Mouse (Mus musculus) midbrain, embryonic 13.5 days (tissue): ENCODE results near the gene Cul4a. TPM values are rescaled to one million over a fixed set of nuclear protein-coding genes. Genes with fewer than 3 reads are reported as not detected.
"Not testable (repeated sequence)": the region's sequence is repeated elsewhere in the genome, so short reads cannot be mapped to it uniquely, and the experiment has no call there.

ENCODE experiments used
- ATAC-seq: fragments of 200-750 bp; cut with Nextera tagmentation; 2 replicates; pipeline ENCODE4 v1.8.0; 2017; ENCODE audit warnings: mild to moderate bottlenecking, moderate TSS enrichment, moderate library complexity
- H3K27ac ChIP-seq: fragments of 300-500 bp; sonication (generic); 2 replicates; pipeline ENCODE4 v1.5.1; 2015; ENCODE audit warnings: inconsistent platforms, mild to moderate bottlenecking, moderate library complexity
- H3K27me3 ChIP-seq: fragments of 300-500 bp; sonication (generic); 2 replicates; pipeline ENCODE4 v1.6.1; 2015; ENCODE audit warnings: mild to moderate bottlenecking, inconsistent platforms
- H3K36me3 ChIP-seq: fragments of 300-500 bp; sonication (generic); 2 replicates; pipeline ENCODE4 v1.6.1; 2015; ENCODE audit warnings: mild to moderate bottlenecking, inconsistent platforms
- H3K4me1 ChIP-seq: fragments of 300-500 bp; sonication (generic); replicated peaks from 2 replicates; pipeline ENCODE4 v1.6.1; 2015; ENCODE audit warnings: inconsistent platforms
- H3K4me2 ChIP-seq: fragments of 300-500 bp; sonication (generic); replicated peaks from 2 replicates; pipeline ENCODE4 v1.6.1; 2015; ENCODE audit warnings: moderate library complexity, mild to moderate bottlenecking, inconsistent platforms
- H3K4me3 ChIP-seq: fragments of 300-500 bp; sonication (generic); replicated peaks from 2 replicates; pipeline ENCODE4 v1.5.1; 2015; ENCODE audit warnings: mild to moderate bottlenecking, inconsistent platforms
- H3K9ac ChIP-seq: fragments of 300-500 bp; sonication (generic); replicated peaks from 2 replicates; pipeline ENCODE4 v1.6.1; 2015; ENCODE audit warnings: mild to moderate bottlenecking, inconsistent platforms
- H3K9me3 ChIP-seq: fragments of 300-500 bp; sonication (generic); 2 replicates; pipeline ENCODE4 v1.6.1; 2016; ENCODE audit warnings: mild to moderate bottlenecking, inconsistent platforms
- WGBS: fragments of 180-500 bp; shearing (Covaris S2); methylation state at CpG from one replicate; pipeline ENCODE4 v1.1.7; 2015; 5-methylcytosine and 5-hydroxymethylcytosine counted together
- polyA plus RNA-seq: library from polyadenylated mRNA; unstranded; fragments of >200 nt; fragmentation: Nextera tagmentation; extraction: Ambion mirVana; gene quantifications from 2 replicates; pipeline ENCODE4 v1.2.1, GENCODE M21; 2015

The Cul4a gene
- 69.6 and 76.1 TPM in 2 replicates for polyA plus RNA-seq

DNA sequence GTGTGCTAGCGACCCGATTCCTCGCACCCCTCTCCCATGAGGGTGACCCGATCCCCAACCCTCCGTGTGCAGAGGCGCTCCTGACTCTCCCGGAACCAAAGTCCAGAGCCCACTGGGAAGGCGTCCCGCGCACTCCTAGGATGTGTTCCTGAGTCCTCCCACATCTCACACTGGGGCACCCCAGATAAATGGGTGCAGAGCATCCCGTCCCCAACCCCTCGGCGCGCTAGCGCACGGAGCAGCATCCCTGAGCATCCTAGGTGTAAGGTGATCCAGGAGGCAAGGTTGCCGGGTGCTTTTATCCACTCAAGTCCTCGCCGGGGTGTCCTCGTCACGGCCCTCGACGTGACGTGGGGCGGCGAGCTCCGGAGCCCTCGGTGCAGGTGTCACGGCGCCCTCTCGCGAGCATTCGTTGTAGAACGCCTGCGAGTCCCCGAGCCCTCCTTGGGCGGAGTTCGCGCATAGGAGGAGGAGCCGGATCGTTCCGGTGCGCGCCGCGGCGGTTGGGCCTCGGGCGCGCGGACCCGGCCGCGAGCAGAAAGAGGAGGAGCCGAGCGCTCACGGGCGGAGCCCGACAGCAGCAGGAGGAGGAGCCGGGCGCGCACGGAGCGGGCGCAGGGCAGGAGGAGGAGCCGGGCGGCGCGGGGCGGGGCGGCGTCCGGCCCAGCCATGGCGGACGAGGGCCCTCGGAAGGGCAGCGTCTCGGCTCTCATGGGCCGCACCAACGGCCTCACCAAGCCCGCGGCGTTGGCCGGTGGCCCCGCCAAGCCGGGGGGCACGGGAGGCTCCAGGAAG lies at the start of gene Cul4a, which contains the start of gene Pcid2:
Cul4a (plus strand) TSS at position 535 of the 795 bp plus-strand sequence.
Pcid2 (minus strand) TSS at position 373 of the 795 bp plus-strand sequence.
- H3K4me1 ChIP-seq: peaks cover 30% of the 10 kb centered on the region
- peak within 1 kb of the TSS; percentile 96 for H3K9ac ChIP-seq
- no peaks in the 10 kb centered on the region for H3K9me3 ChIP-seq
- H3K36me3 ChIP-seq: peaks cover 14% of the 10 kb centered on the region
- WGBS: under 1% methylated on average over 74 of the region's 87 CpGs
- no peaks in the 10 kb centered on the region for H3K27me3 ChIP-seq
- peak within 1 kb of the TSS; percentile 94 for H3K27ac ChIP-seq
- peak within 1 kb of the TSS; percentile 97 for H3K4me3 ChIP-seq
- H3K4me2 ChIP-seq: peak within 1 kb of the TSS; percentile 86
- ATAC-seq: peak; percentile 94

DNA sequence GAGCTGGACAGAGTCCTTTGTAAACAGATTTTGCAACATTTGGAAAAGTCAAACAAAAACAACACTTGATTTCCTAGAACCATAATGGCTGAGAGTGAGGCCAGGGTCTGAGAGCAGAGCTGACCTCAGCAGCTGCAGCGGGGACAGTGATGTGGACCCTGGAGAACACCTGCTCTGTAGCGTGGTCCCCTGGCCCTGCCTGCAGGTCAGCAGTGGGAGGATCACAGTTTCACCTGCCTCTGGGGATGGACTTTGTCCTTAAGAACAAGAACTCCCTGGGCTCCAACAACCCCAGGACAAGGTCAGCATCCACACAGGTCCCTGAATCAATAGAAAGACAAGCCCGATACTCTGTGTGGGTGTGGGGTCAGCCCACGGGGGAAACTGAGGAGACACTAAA lies 48.1 kb upstream of the Cul4a start:
- Histone ChIP-seq H3K4me1 (no peaks in the 10 kb centered on the region), H3K27ac (no peak overlapping the region), H3K4me2 (no peak overlapping the region), H3K27me3 (no peaks in the 10 kb centered on the region), H3K9me3 (no peaks in the 10 kb centered on the region), H3K36me3 (no peaks in the 10 kb centered on the region), H3K9ac (no peak overlapping the region), H3K4me3 (no peak overlapping the region)
- no peak for ATAC-seq
- 88% methylated on average over 4 of the region's 4 CpGs for WGBS

GRCm38 (mm10) chr8:13060441-13061150 lies 44.8 kb upstream of the Cul4a start, which contains the start of gene Proz:
Proz (plus strand) TSS chr8:13060914.
- Histone ChIP-seq H3K9me3 (no peaks in the 10 kb centered on the region), H3K27ac (no peak within 1 kb of the TSS), H3K36me3 (no peaks in the 10 kb centered on the region), H3K27me3 (no peaks in the 10 kb centered on the region), H3K4me1 (no peaks in the 10 kb centered on the region), H3K9ac (no peak within 1 kb of the TSS), H3K4me2 (no peak within 1 kb of the TSS), H3K4me3 (no peak within 1 kb of the TSS)
- WGBS: 84% methylated on average over 17 of the region's 17 CpGs
- ATAC-seq: no peak

GRCm38 (mm10) chr8:13063112-13063511 lies 42.3 kb upstream of the Cul4a start:
- WGBS: 82% methylated on average over 16 of the region's 16 CpGs
- H3K4me2 ChIP-seq: no peak overlapping the region
- H3K9me3 ChIP-seq: no peaks in the 10 kb centered on the region
- H3K9ac ChIP-seq: no peak overlapping the region
- no peaks in the 10 kb centered on the region for H3K4me1 ChIP-seq
- ATAC-seq: no peak
- no peak overlapping the region for H3K27ac ChIP-seq
- H3K4me3 ChIP-seq: no peak overlapping the region
- H3K27me3 ChIP-seq: no peaks in the 10 kb centered on the region
- no peaks in the 10 kb centered on the region for H3K36me3 ChIP-seq

DNA sequence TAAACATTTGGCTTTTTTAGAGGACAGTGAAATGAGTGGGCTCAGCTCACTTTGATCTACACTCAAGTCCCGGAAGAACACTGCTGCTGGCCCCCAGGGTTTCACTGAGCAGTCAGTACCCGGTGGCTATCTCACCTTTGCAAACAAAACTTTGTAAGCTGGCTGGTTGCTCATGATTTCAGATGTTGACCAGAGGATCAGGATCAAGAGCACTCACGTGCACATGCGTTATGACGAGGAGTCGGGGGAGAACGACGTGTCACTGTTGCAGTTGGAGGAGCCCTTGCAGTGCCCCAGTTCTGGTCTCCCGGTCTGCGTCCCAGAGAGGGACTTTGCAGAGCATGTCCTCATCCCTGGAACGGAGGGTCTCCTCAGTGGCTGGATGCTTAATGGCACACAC lies 32.2 kb upstream of the Cul4a start:
- Histone ChIP-seq H3K9me3 (no peaks in the 10 kb centered on the region), H3K4me3 (no peak overlapping the region), H3K36me3 (peaks cover 60% of the 10 kb centered on the region), H3K4me1 (no peaks in the 10 kb centered on the region), H3K9ac (no peak overlapping the region), H3K27ac (no peak overlapping the region), H3K4me2 (no peak overlapping the region), H3K27me3 (no peaks in the 10 kb centered on the region)
- 93% methylated on average over 11 of the region's 11 CpGs for WGBS
- ATAC-seq: no peak

DNA sequence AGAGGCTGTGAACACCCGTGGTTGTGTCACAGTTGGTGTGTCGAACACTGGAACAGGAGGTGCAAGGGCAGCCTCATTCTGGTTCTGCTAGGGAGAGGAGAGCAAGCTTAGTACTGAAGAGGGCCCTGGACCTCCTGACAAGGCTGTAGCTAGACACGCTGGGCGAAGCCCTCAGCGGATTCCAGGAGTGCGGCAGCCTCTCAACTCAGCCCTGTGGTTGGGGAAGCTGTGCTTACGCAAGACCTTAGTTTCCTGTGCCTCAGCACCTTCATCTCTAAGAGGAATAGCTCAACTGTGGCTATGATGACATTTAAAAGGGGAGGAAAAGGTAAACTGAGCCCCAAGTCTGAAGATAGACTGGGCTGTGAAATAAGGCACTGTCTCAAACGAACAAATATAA lies 30.4 kb upstream of the Cul4a start:
- Histone ChIP-seq H3K36me3 (peaks cover 78% of the 10 kb centered on the region), H3K27me3 (no peaks in the 10 kb centered on the region), H3K4me1 (no peaks in the 10 kb centered on the region), H3K4me3 (no peak overlapping the region), H3K4me2 (no peak overlapping the region), H3K9me3 (no peaks in the 10 kb centered on the region), H3K27ac (no peak overlapping the region), H3K9ac (no peak overlapping the region)
- 96% methylated on average over 8 of the region's 8 CpGs for WGBS
- no peak for ATAC-seq

DNA sequence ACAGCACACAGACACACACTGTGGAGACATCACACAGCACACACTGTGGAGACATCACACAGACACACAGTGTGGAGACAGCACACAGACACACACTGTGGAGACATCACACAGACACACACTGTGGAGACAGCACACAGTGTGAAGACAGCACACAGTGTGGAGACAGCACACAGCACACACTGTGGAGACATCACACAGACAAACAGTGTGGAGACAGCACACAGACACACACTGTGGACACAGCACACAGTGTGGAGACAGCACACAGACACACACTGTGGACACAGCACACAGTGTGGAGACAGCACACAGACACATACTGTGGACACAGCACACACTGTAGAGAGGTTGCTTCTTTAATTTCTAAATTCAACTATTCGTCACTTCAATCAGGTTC lies 29.8 kb upstream of the Cul4a start:
- H3K36me3 ChIP-seq: peaks cover 83% of the 10 kb centered on the region
- H3K27ac ChIP-seq, H3K4me3 ChIP-seq, H3K9me3 ChIP-seq, H3K9ac ChIP-seq, H3K27me3 ChIP-seq, H3K4me1 ChIP-seq, ATAC-seq, H3K4me2 ChIP-seq: not testable (repeated sequence)
- WGBS: 100% methylated on average over 1 of the region's 1 CpGs

DNA sequence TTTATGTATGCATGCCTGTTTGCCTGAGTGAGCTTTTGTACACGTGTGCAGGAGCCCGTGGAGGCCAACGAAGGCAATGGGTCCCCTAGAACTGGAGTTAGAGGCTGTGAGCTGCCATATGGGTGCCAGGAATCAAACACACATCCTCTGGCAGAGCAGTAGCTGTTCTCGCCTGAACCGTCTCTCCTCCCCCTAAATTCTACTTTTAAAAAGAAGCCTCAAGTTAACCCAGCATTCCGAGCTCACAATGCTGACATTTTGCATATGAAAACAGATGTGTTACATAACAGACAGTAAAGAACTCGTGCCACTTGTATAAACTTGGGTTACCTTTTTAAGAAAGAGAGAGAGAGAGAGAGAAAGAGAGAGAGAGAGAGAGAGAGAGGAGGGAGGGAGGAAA lies 27.9 kb upstream of the Cul4a start:
- peaks cover 99% of the 10 kb centered on the region for H3K36me3 ChIP-seq
- ATAC-seq: no peak
- no peak overlapping the region for H3K9ac ChIP-seq
- no peaks in the 10 kb centered on the region for H3K27me3 ChIP-seq
- H3K4me3 ChIP-seq: no peak overlapping the region
- H3K27ac ChIP-seq: no peak overlapping the region
- 87% methylated on average over 7 of the region's 7 CpGs for WGBS
- H3K4me2 ChIP-seq: no peak overlapping the region
- no peaks in the 10 kb centered on the region for H3K9me3 ChIP-seq
- no peaks in the 10 kb centered on the region for H3K4me1 ChIP-seq

DNA sequence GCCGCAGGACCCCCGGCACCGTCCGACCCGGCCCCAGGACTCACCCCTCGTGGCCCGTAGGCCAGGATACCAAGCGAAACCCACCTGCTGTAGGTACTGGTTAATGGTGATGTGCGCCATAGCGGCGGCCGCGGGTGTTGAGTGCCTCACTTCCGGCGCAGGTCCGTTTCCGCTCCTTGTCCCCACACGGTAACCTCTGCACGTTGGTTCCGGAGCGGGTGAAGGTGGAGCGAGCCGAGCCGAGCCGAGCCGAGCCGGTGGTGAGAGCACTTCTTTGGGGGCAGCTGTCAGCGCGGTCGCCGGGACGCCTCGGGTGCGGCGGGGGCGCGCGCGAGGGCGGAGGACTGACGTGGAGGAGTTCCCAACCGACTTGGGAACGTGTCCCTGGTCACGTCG lies 732 bp upstream of the Cul4a start:
- Histone ChIP-seq H3K4me2 (peak overlapping the region; percentile 86), H3K9ac (peak overlapping the region; percentile 93), H3K27ac (peak overlapping the region; percentile 94), H3K9me3 (no peaks in the 10 kb centered on the region), H3K4me1 (peaks cover 28% of the 10 kb centered on the region), H3K27me3 (no peaks in the 10 kb centered on the region), H3K36me3 (peaks cover 19% of the 10 kb centered on the region), H3K4me3 (peak overlapping the region; percentile 97)
- ATAC-seq: peak; percentile 80
- under 1% methylated on average over 45 of the region's 45 CpGs for WGBS

DNA sequence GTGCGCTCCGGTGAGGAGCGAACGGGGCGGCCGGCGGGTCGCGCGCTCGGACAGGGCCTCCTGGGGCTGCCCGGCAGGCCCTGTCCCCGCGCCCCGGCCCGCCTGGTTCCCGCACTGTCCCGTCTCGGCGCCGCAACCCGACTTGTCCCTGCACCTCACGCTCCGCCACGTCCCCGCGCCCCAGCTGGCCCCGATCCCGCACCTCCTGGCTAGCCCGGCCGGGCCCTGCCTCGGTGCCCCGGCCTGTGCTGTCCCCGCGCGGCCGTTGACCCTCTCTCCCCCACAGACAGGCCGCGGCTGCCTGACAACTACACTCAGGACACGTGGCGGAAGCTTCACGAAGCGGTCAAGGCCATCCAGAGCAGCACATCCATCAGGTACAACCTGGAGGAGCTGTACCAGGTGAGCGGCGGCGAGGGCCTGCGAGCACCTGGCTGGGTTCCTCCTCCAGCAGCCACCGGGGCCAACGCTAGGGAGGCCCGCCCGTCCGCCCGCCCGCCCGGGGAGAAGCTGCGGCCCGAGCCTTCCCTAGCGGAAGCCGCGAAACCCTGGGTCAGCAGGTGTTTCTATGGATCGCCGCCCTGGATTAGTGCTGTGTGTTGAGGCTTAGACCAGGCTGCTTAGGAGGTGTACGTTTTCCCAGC lies 609 bp downstream of the Cul4a start:
- peak overlapping the region; percentile 96 for H3K9ac ChIP-seq
- H3K4me3 ChIP-seq: peak overlapping the region; percentile 97
- peak overlapping the region; percentile 94 for H3K27ac ChIP-seq
- WGBS: under 1% methylated on average over 60 of the region's 63 CpGs
- peaks cover 12% of the 10 kb centered on the region; the same call in 1 of the 2 replicates for H3K36me3 ChIP-seq
- peak; percentile 68 for ATAC-seq
- peak overlapping the region; percentile 86 for H3K4me2 ChIP-seq
- H3K4me1 ChIP-seq: peaks cover 35% of the 10 kb centered on the region
- H3K27me3 ChIP-seq: no peaks in the 10 kb centered on the region
- H3K9me3 ChIP-seq: no peaks in the 10 kb centered on the region

DNA sequence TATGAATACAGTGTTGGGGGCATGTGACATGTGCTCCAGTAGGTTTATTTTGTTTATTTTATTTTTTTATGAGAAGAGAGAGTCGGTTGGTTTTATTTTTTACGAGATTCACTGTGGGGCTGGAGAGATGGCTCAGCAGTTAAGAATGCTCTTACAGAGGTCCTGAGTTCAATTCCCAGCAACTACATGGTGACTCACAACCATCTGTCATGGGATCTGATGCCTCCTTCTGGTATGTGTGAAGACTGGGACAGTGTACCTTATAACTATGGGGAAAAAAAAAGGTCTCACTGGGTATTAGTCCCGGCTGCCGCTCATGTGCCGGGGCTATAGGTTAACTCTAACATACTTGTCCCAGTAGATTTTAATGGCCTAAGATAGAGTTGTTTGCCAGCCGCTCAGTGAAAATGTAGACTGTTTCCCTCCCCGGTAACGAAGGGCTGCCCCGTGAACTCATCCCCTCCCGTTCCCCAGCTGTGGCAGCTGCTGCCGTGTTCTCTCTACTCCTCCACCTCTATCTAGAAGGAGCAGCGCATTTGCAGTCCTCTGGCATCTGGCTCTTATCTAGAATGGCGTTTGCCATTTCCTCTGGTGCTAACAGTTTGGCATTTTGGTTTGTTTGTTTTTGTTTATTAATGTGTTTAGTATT lies 2.7 kb downstream of the Cul4a start:
- 92% methylated on average over 13 of the region's 13 CpGs for WGBS
- H3K4me3 ChIP-seq: no peak overlapping the region
- ATAC-seq: no peak

More for the DNA sequence above, 2.7 kb downstream of the Cul4a start:
- no peaks in the 10 kb centered on the region for H3K27me3 ChIP-seq
- peaks cover 36% of the 10 kb centered on the region for H3K4me1 ChIP-seq
- H3K4me2 ChIP-seq: no peak overlapping the region
- no peaks in the 10 kb centered on the region for H3K9me3 ChIP-seq
- H3K27ac ChIP-seq: no peak overlapping the region
- no peak overlapping the region for H3K9ac ChIP-seq
- H3K36me3 ChIP-seq: peaks cover 6% of the 10 kb centered on the region; the same call in 1 of the 2 replicates
